Mouse (Mus musculus) embryonic fibroblast, embryonic 13.5 days (primary cell): Measurements from ENCODE around the gene Ciapin1.

ENCODE experiments used
- CTCF ChIP-seq: IDR thresholded peaks from 2 replicates; pipeline ENCODE4 v1.5.1; 2011; ENCODE audit warnings: mild to moderate bottlenecking, control low read depth, low read length, moderate library complexity, borderline replicate concordance; ENCODE audit not compliant: insufficient read depth
- POLR2A ChIP-seq: IDR thresholded peaks from 2 replicates; pipeline ENCODE4 v1.6.1; 2011; ENCODE audit warnings: low read depth, mild to moderate bottlenecking, control low read depth, low read length, moderate library complexity

GRCm38 (mm10) chr8:94794368-94794767, 43.8 kb downstream of the Ciapin1 start:
- TF ChIP-seq CTCF = no peak
- no peak for TF ChIP-seq POLR2A
